Mouse (Mus musculus): ENCODE results near the gene Olfr472. TPM values are rescaled to one million over a fixed set of nuclear protein-coding genes. Genes with fewer than 3 reads are reported as not detected.
"Not testable (repeated sequence)": the region's sequence is repeated elsewhere in the genome, so short reads cannot be mapped to it uniquely, and the experiment has no call there.

Gene Olfr472
- polyA plus RNA-seq (2016; fragmentation: Nextera tagmentation; extraction: Ambion mirVana), result not detected in 2 replicates

DNA sequence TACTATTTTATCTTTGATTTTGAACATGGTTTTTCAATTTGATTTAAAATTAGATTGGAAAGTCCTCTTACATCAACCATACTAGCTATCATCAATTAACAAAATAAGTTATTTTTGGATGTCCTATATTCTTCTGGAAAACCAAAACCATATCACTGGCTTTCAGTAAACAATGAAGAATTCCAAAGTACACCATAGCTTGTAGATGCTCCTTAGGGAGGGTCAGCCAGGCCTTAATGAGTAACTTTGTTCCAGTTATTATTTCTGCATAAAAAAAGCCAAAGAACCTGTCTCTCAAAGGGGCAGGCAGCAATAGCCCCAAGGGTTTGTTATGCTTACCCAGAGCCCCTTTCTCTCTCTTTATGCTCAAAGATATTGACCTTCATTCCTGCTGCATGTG lies at the start of gene Olfr472:
Gene Olfr472 (plus strand): TSS at position 301 of the 400 bp plus-strand sequence.
- no peak for DNase-seq (ENCODE audit: low spot score)
- Histone ChIP-seq H3K4me1 (replicated peaks) (no peaks in the 10 kb centered on the region), H3K27me3 (ENCODE audit: insufficient read depth, poor library complexity, severe bottlenecking) (no peaks in the 10 kb centered on the region), H3K4me3 (no peak within 1 kb of the TSS), H3K36me3 (no peaks in the 10 kb centered on the region), H3K9me3 (no peaks in the 10 kb centered on the region), H3K27ac (no peak within 1 kb of the TSS)

DNA sequence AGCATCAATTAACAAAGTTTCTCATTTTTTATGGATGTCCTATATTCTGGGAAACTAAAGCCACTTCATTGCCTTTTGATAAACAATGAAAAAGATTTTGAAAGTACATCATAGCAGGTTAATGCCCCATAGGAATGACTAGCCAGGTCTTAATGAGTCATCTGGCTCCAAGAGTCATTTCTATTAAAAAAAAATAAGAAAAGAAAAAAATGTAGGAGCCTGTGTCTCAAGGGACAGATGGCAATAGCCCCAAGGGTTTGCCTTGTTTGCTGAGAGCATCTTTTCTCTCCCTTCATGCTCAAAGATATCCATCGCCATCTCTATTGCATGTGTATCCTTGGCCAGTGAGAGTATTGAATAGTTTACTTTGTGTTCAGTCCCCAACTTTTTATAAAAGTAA lies 32.4 kb downstream of the Olfr472 start, which contains the start of gene Olfr473:
Gene Olfr473 (plus strand): TSS at position 301 of the 400 bp plus-strand sequence.
- 87% methylated on average over 1 of the region's 1 CpGs for WGBS
- no peak for DNase-seq (ENCODE audit: low spot score)
- Histone ChIP-seq H3K27ac (no peak within 1 kb of the TSS), H3K4me1 (replicated peaks) (no peaks in the 10 kb centered on the region), H3K9me3 (0 out of 2 replicates have a peak, but pooled peaks cover 2% of the 10 kb centered on the region), H3K4me3 (no peak within 1 kb of the TSS), H3K27me3 (ENCODE audit: insufficient read depth, poor library complexity, severe bottlenecking) (no peaks in the 10 kb centered on the region), H3K36me3 (no peaks in the 10 kb centered on the region)

DNA sequence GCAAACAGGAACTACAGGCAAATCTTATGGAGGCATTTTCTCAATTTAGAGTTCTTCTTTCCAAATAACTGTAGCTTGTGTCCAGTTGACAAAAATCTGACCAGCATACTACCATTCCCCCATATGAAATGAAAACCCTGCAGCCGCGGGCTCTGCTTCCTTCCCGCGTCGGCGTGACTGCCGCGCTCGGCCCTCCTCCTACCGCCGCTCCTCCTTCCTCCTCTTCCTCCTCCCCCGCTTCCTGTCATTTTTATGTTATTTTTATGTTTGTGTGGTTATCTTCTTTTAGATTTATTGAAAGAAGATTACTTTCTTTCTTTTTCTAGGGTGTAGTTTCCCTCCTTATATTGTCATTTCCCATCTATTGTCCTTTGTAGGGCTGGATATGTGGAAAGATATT lies 54.8 kb downstream of the Olfr472 start:
- DNase-seq (ENCODE audit: low spot score); H3K4me3 ChIP-seq; H3K36me3 ChIP-seq; H3K27me3 ChIP-seq (ENCODE audit: insufficient read depth, poor library complexity, severe bottlenecking); H3K4me1 ChIP-seq (replicated peaks); H3K9me3 ChIP-seq; H3K27ac ChIP-seq: not testable (repeated sequence)
- WGBS, result 98% methylated on average over 12 of the region's 12 CpGs

DNA sequence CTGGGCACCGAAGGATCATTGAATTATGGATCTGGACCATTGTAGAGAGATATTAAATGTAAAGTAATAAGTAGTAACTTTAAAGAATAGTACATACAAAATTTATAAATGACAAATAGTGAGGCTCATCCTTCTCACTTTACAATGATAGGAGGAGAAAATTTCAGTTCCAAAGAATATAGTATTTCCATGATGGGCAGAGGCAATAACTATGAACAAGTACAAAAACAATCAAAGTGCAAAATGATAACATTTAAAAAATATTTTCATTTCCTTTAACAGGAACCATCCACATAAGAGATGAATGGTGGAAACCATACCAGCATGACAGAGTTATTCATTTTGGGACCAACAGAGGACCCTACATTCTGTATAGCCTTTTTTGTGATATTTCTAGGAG lies 56.6 kb downstream of the Olfr472 start, which contains the start of gene Olfr474:
Gene Olfr474 (plus strand): TSS at position 301 of the 400 bp plus-strand sequence.
- H3K4me3 ChIP-seq, result no peak within 1 kb of the TSS
- DNase-seq (ENCODE audit: low spot score), result no peak
- 84% methylated on average over 1 of the region's 1 CpGs for WGBS

More for the DNA sequence above, 56.6 kb downstream of the Olfr472 start, which contains the start of gene Olfr474:
- Histone ChIP-seq H3K4me1 (replicated peaks) (no peaks in the 10 kb centered on the region), H3K27me3 (ENCODE audit: insufficient read depth, poor library complexity, severe bottlenecking) (no peaks in the 10 kb centered on the region), H3K9me3 (no peaks in the 10 kb centered on the region), H3K36me3 (no peaks in the 10 kb centered on the region), H3K27ac (no peak within 1 kb of the TSS)

Other genes starting within 250 kb of the Olfr472 start
- gene Cyb5r2, start 139.9 kb upstream of the Olfr472 start, polyA plus RNA-seq (2016; fragmentation: Nextera tagmentation; extraction: Ambion mirVana), result 0.46 and 0.51 TPM in 2 replicates
- gene Ovch2, start 96.7 kb upstream of the Olfr472 start, polyA plus RNA-seq (2016; fragmentation: Nextera tagmentation; extraction: Ambion mirVana), result not detected in 2 replicates
- gene Olfr467, start 85.6 kb upstream of the Olfr472 start, polyA plus RNA-seq (2016; fragmentation: Nextera tagmentation; extraction: Ambion mirVana), result not detected in 2 replicates
- gene Olfr469, start 72.4 kb upstream of the Olfr472 start, polyA plus RNA-seq (2016; fragmentation: Nextera tagmentation; extraction: Ambion mirVana), result not detected in 2 replicates
- gene Olfr470, start 50.4 kb upstream of the Olfr472 start, polyA plus RNA-seq (2016; fragmentation: Nextera tagmentation; extraction: Ambion mirVana), result not detected in 2 replicates
- not detected in 2 replicates for gene Olfr473, start 32.5 kb downstream of the Olfr472 start, polyA plus RNA-seq (2016; fragmentation: Nextera tagmentation; extraction: Ambion mirVana)
- not detected in 2 replicates for gene Olfr474, start 56.7 kb downstream of the Olfr472 start, polyA plus RNA-seq (2016; fragmentation: Nextera tagmentation; extraction: Ambion mirVana)
- gene Olfr476, start 66.9 kb downstream of the Olfr472 start, polyA plus RNA-seq (2016; fragmentation: Nextera tagmentation; extraction: Ambion mirVana), result not detected in 2 replicates
- gene Olfr477, start 88.8 kb downstream of the Olfr472 start, polyA plus RNA-seq (2016; fragmentation: Nextera tagmentation; extraction: Ambion mirVana), result not detected in 2 replicates
- not detected in 2 replicates for gene Olfr478, start 136.1 kb downstream of the Olfr472 start, polyA plus RNA-seq (2016; fragmentation: Nextera tagmentation; extraction: Ambion mirVana)
- not detected in 2 replicates for gene Olfr479, start 152.8 kb downstream of the Olfr472 start, polyA plus RNA-seq (2016; fragmentation: Nextera tagmentation; extraction: Ambion mirVana)
- not detected in 2 replicates for gene Olfr480, start 169.4 kb downstream of the Olfr472 start, polyA plus RNA-seq (2016; fragmentation: Nextera tagmentation; extraction: Ambion mirVana)
- gene Olfr481, start 182.0 kb downstream of the Olfr472 start, polyA plus RNA-seq (2016; fragmentation: Nextera tagmentation; extraction: Ambion mirVana), result not detected in 2 replicates
- 0.07 and 0.12 TPM in 2 replicates for gene Olfr482, start 199.7 kb downstream of the Olfr472 start, polyA plus RNA-seq (2016; fragmentation: Nextera tagmentation; extraction: Ambion mirVana)
- gene Olfr483, start 202.9 kb downstream of the Olfr472 start, polyA plus RNA-seq (2016; fragmentation: Nextera tagmentation; extraction: Ambion mirVana), result not detected in 2 replicates
- not detected in 2 replicates for gene Olfr484, start 229.5 kb downstream of the Olfr472 start, polyA plus RNA-seq (2016; fragmentation: Nextera tagmentation; extraction: Ambion mirVana)

All from hindbrain, embryonic 10.5 days (tissue).